Mouse (Mus musculus): ENCODE results near the gene Dst.
"Not testable (repeated sequence)": the region's sequence is repeated elsewhere in the genome, so short reads cannot be mapped to it uniquely, and the experiment has no call there.

Gene Dst

GRCm38 (mm10) chr1:34290321-34290720 is 382.3 kb downstream of the Dst start:
- DNase-seq (ENCODE audit: low spot score in 2 of 2), result no peak

GRCm38 (mm10) chr1:34293198-34293597 is 385.2 kb downstream of the Dst start:
- DNase-seq (ENCODE audit: low spot score in 2 of 2), result no peak

GRCm38 (mm10) chr1:34297636-34298035 is 389.6 kb downstream of the Dst start:
- no peak for DNase-seq (ENCODE audit: low spot score in 2 of 2)

GRCm38 (mm10) chr1:34298631-34299184 is 390.7 kb downstream of the Dst start:
- peak; percentile 74 to 79 for DNase-seq (ENCODE audit: low spot score in 2 of 2)

- no peak for DNase-seq (ENCODE audit: low spot score in 2 of 2)
These were observed 391.5 kb downstream of the Dst start for GRCm38 (mm10) chr1:34299507-34299906.

GRCm38 (mm10) chr1:34300309-34300980 is 392.4 kb downstream of the Dst start:
- no peak for DNase-seq (ENCODE audit: low spot score in 2 of 2)

- DNase-seq (ENCODE audit: low spot score in 2 of 2), result no peak
These were observed 396.2 kb downstream of the Dst start for GRCm38 (mm10) chr1:34304227-34304626.

GRCm38 (mm10) chr1:34306741-34307140 is 398.7 kb downstream of the Dst start:
- DNase-seq (ENCODE audit: low spot score in 2 of 2), result no peak

GRCm38 (mm10) chr1:34307191-34307590 is 399.2 kb downstream of the Dst start:
- DNase-seq (ENCODE audit: low spot score in 2 of 2), result no peak

- DNase-seq (ENCODE audit: low spot score in 2 of 2), result not testable (repeated sequence)
These were observed 400.8 kb downstream of the Dst start for GRCm38 (mm10) chr1:34308841-34309240.

GRCm38 (mm10) chr1:34309396-34309795 is 401.4 kb downstream of the Dst start:
- DNase-seq (ENCODE audit: low spot score in 2 of 2), result no peak

GRCm38 (mm10) chr1:34310532-34311250 is 402.7 kb downstream of the Dst start:
- DNase-seq (ENCODE audit: low spot score in 2 of 2), result no peak

- DNase-seq (ENCODE audit: low spot score in 2 of 2), result no peak
These were observed 404.8 kb downstream of the Dst start for GRCm38 (mm10) chr1:34312806-34313205.

GRCm38 (mm10) chr1:34315381-34315780 is 407.4 kb downstream of the Dst start:
- DNase-seq (ENCODE audit: low spot score in 2 of 2), result no peak

GRCm38 (mm10) chr1:34324255-34324654 is 416.2 kb downstream of the Dst start:
- no peak for DNase-seq (ENCODE audit: low spot score in 2 of 2)

- no peak for DNase-seq (ENCODE audit: low spot score in 2 of 2)
These were observed 420.6 kb downstream of the Dst start for GRCm38 (mm10) chr1:34328606-34329005.

GRCm38 (mm10) chr1:34331767-34332166 is 423.7 kb downstream of the Dst start:
- no peak for DNase-seq (ENCODE audit: low spot score in 2 of 2)
